Comparison of ENCODE assay signal across 8 mouse cellular contexts in genomic region chr17:4996814-4997549, GRCm38 (mm10). TPM values are rescaled to one million over a fixed set of nuclear protein-coding genes. Genes with fewer than 3 reads are reported as not detected.
DNase-seq lines count a peak whose midpoint lies in the region; ATAC-seq and TF ChIP-seq lines count a peak whose summit lies in the region.

No protein-coding gene starts in this region.

- no peaks in the 10 kb centered on the region for H3K9me3 ChIP-seq in CH12.LX (replicated peaks; ENCODE audit: low read length)
- H3K9me3 ChIP-seq in heart, postnatal 0 days (replicated peaks; ENCODE audit: control insufficient read depth, low read length): no peaks in the 10 kb centered on the region
- H3K9me3 ChIP-seq in limb, embryonic 13.5 days: no peaks in the 10 kb centered on the region
- H3K9me3 ChIP-seq in midbrain, embryonic 16.5 days (replicated peaks; ENCODE audit: control insufficient read depth, low read length, poor library complexity, severe bottlenecking): no peaks in the 10 kb centered on the region

- peaks cover 0 to 7% of the 10 kb centered on the region in 2 experiments for H3K36me3 ChIP-seq in CH12.LX (replicated peaks in 1 of 2; ENCODE audit: control insufficient read depth in 1 of 2, insufficient read depth in 1 of 2, low read length in 1 of 2)
- no peaks in the 10 kb centered on the region for H3K36me3 ChIP-seq in heart, postnatal 0 days (replicated peaks; ENCODE audit: control insufficient read depth, insufficient read depth, low read length)
- H3K36me3 ChIP-seq in limb, embryonic 13.5 days: no peaks in the 10 kb centered on the region
- no peaks in the 10 kb centered on the region for H3K36me3 ChIP-seq in midbrain, embryonic 16.5 days (ENCODE audit: control insufficient read depth, insufficient read depth, low read length)

- intact Hi-C loops in gastrocnemius, postnatal 36 days (cut with DNase I): no loop called here

- under 1% methylated on average over 20 of the region's 20 CpGs for WGBS in heart, postnatal 0 days
- WGBS in limb, embryonic 13.5 days: 0% methylated on average over 20 of the region's 20 CpGs
- under 1% methylated on average over 18 of the region's 20 CpGs for WGBS in midbrain, embryonic 16.5 days

- no peak for TF ChIP-seq RAD21 in CH12.LX (IDR thresholded peaks at IDR 0.05; ENCODE audit: low read depth, low read length)

- no peak for TF ChIP-seq CTCF in CH12.LX (conservative IDR thresholded peaks at IDR 0.05 in 1 of 2, IDR thresholded peaks at IDR 0.05 in 1 of 2; ENCODE audit: low read depth in 2 of 2, low read length in 2 of 2)
- TF ChIP-seq CTCF in heart, postnatal 0 days (IDR thresholded peaks at IDR 0.05; ENCODE audit: low read depth): no peak

- H3K4me2 ChIP-seq in CH12.LX (ENCODE audit: insufficient read depth, low read depth, poor library complexity, severe bottlenecking): peak overlapping the region; percentile 77
- peak overlapping the region; percentile 88 for H3K4me2 ChIP-seq in heart, postnatal 0 days (ENCODE audit: low read depth, low read length)
- H3K4me2 ChIP-seq in limb, embryonic 13.5 days (replicated peaks): peak overlapping the region; percentile 79
- H3K4me2 ChIP-seq in midbrain, embryonic 16.5 days (ENCODE audit: low read length): peak overlapping the region; percentile 81

- H3K9ac ChIP-seq in CH12.LX (ENCODE audit: insufficient read depth, low read depth): peak overlapping the region; percentile 99
- H3K9ac ChIP-seq in heart, postnatal 0 days (replicated peaks; ENCODE audit: low read depth, low read length): peak overlapping the region; percentile 99
- peak overlapping the region; percentile 100 for H3K9ac ChIP-seq in limb, embryonic 13.5 days
- H3K9ac ChIP-seq in midbrain, embryonic 16.5 days (ENCODE audit: low read depth, low read length): peak overlapping the region; percentile 100

- DNase-seq in gastrocnemius, adult 18-20 months (ENCODE audit: low spot score): peak; percentile 66
- DNase-seq in gastrocnemius, postnatal 36 days: no peak
- peak; percentile 71 for DNase-seq in CH12.LX (ENCODE audit: extremely low read depth)
- peak; percentile 78 for DNase-seq in embryo, embryonic 10 days (ENCODE audit: low spot score)
- peak; percentile 43 for DNase-seq in heart, postnatal 0 days (ENCODE audit: low spot score)

- H3K79me2 ChIP-seq in CH12.LX (replicated peaks; ENCODE audit: control insufficient read depth, extremely low read depth, insufficient read depth, poor library complexity, severe bottlenecking): peaks cover 24% of the 10 kb centered on the region

- ATAC-seq in heart, postnatal 0 days (ENCODE audit: insufficient read depth, low read depth): no peak
- ATAC-seq in limb, embryonic 13.5 days (ENCODE audit: low FRiP score, low read depth): no peak
- no peak for ATAC-seq in midbrain, embryonic 16.5 days
- ATAC-seq in activated CD4-positive, CD25-positive, alpha-beta regulatory T cell, adult 4 months: no peak

- TF ChIP-seq POLR2A in CH12.LX (IDR thresholded peaks at IDR 0.05; ENCODE audit: low read depth, low read length): no peak

- H3K4me3 ChIP-seq in CH12.LX (replicated peaks in 1 of 3; ENCODE audit: low read depth in 2 of 3, low read length in 2 of 3, poor library complexity in 1 of 3): peak overlapping the region; percentile 64 to 100 (median 81)
- peak overlapping the region; percentile 88 for H3K4me3 ChIP-seq in heart, postnatal 0 days (ENCODE audit: low read depth, low read length)
- H3K4me3 ChIP-seq in limb, embryonic 13.5 days: peak overlapping the region; percentile 92
- peak overlapping the region; percentile 94 for H3K4me3 ChIP-seq in midbrain, embryonic 16.5 days (ENCODE audit: low read depth, low read length)

- no peak for TF ChIP-seq EP300 in CH12.LX (IDR thresholded peaks at IDR 0.05; ENCODE audit: low read length)
- TF ChIP-seq EP300 in heart, postnatal 0 days (IDR thresholded peaks at IDR 0.05; ENCODE audit: low read depth): no peak

- in situ Hi-C loops in CH12.LX (cut with MboI; ENCODE audit: low pct_ligation_motif_present, low pct_unique_long_range_greater_than_20kb, low sequenced_read_pairs): no loop called here

- no peak overlapping the region for H3K27ac ChIP-seq in CH12.LX (ENCODE audit: insufficient read depth, low read depth)
- H3K27ac ChIP-seq in heart, postnatal 0 days (ENCODE audit: low read depth): peak overlapping the region; percentile 98
- peak overlapping the region; percentile 100 for H3K27ac ChIP-seq in limb, embryonic 13.5 days
- peak overlapping the region; percentile 100 for H3K27ac ChIP-seq in midbrain, embryonic 16.5 days (ENCODE audit: low read length)

- H3K27me3 ChIP-seq in CH12.LX (replicated peaks): no peaks in the 10 kb centered on the region
- no peaks in the 10 kb centered on the region for H3K27me3 ChIP-seq in heart, postnatal 0 days (ENCODE audit: control insufficient read depth, insufficient read depth, low read length)
- no peaks in the 10 kb centered on the region for H3K27me3 ChIP-seq in limb, embryonic 13.5 days
- H3K27me3 ChIP-seq in midbrain, embryonic 16.5 days (ENCODE audit: control insufficient read depth, insufficient read depth, low read depth, low read length): no peaks in the 10 kb centered on the region

- dilution Hi-C loops in CH12.LX (cut with MboI; ENCODE audit: extremely low pct_ligation_motif_present, extremely low pct_unique_long_range_greater_than_20kb, low sequenced_read_pairs): no loop called here

- peaks cover 3 to 32% of the 10 kb centered on the region in 2 experiments for H3K4me1 ChIP-seq in CH12.LX (ENCODE audit: control insufficient read depth in 1 of 2, insufficient read depth in 2 of 2)
- H3K4me1 ChIP-seq in heart, postnatal 0 days (ENCODE audit: control insufficient read depth, insufficient read depth): peaks cover 32% of the 10 kb centered on the region
- peaks cover 40% of the 10 kb centered on the region for H3K4me1 ChIP-seq in limb, embryonic 13.5 days
- H3K4me1 ChIP-seq in midbrain, embryonic 16.5 days (ENCODE audit: control insufficient read depth, insufficient read depth, low read length): peaks cover 37% of the 10 kb centered on the region

TF ChIP-seq in CH12.LX, 34 proteins besides CTCF, POLR2A, EP300 and RAD21:
- 0 out of 2 replicates have a peak, but pooled peaks have one; percentile 14 for TF ChIP-seq MAX (IDR thresholded peaks at IDR 0.05; ENCODE audit: low read length)
- no peak for TF ChIP-seq KAT2A (IDR thresholded peaks at IDR 0.05; ENCODE audit: insufficient replicate concordance, low read length)
- TF ChIP-seq TBP (conservative IDR thresholded peaks at IDR 0.05; ENCODE audit: low read depth, low read length): peak; percentile 59; the same call in 1 of the 2 replicates
- TF ChIP-seq SIN3A (IDR thresholded peaks at IDR 0.05; ENCODE audit: low read length): peak; percentile 69
- no peak for TF ChIP-seq ZMIZ1 (IDR thresholded peaks at IDR 0.05; ENCODE audit: low read depth, low read length)
- peak; percentile 76 for TF ChIP-seq ZNF384 (IDR thresholded peaks at IDR 0.05; ENCODE audit: low read depth, low read length)
- TF ChIP-seq ZKSCAN1 (IDR thresholded peaks at IDR 0.05; ENCODE audit: borderline replicate concordance, low read depth, low read length): no peak
- TF ChIP-seq NELFE (IDR thresholded peaks at IDR 0.05; ENCODE audit: low read depth, low read length): 0 out of 2 replicates have a peak, but pooled peaks have one; percentile 26

RNA-seq across cellular contexts. Expression of gene Arid1b, which starts 2.9 kb away (rescaled TPM):
- total RNA-seq in gastrocnemius, adult 18-20 months (2021): 10 to 100 TPM; 35.4 to 37.0 TPM
- 10 to 100 TPM; 28.6 to 31.6 TPM for total RNA-seq in gastrocnemius, postnatal 36 days (2021)
- 8.8 and 9.7 TPM in 2 replicates for total RNA-seq in CH12.LX (2012; rRNA removed)
- total RNA-seq in CH12.LX (2014; rRNA removed): 6.1 and 6.7 TPM in 2 replicates
- polyA plus RNA-seq in CH12.LX (2012; ENCODE audit: insufficient read length, low read depth): 11.3 and 12.4 TPM in 2 replicates
- 26.8 and 27.3 TPM in 2 replicates for total RNA-seq in heart, postnatal 0 days (2014; rRNA removed; ENCODE audit: low replicate concordance)
- 4.1 and 4.4 TPM in 2 replicates for polyA plus RNA-seq in heart, postnatal 0 days (2015; fragmentation: Nextera tagmentation; extraction: Ambion mirVana)
- 12.4 and 12.5 TPM in 2 replicates for polyA plus RNA-seq in limb, embryonic 13.5 days (2015; fragmentation: Nextera tagmentation; extraction: Ambion mirVana)
- 13.1 and 13.2 TPM in 2 replicates for polyA plus RNA-seq in midbrain, embryonic 16.5 days (2015; fragmentation: Nextera tagmentation; extraction: Ambion mirVana)
- 10 to 100 TPM in 1 of 2 experiments, 1 to 10 TPM in 1; 9.6 to 12.1 TPM for polyA plus RNA-seq in activated CD4-positive, CD25-positive, alpha-beta regulatory T cell, adult 4 months (2017; shearing (Covaris generic))

Comparison
In these comparisons a context has a peak if more than half of its experiments do, and no peak if none do; other contexts are left out.
1. DNase-seq: peak in gastrocnemius, adult 18-20 months (single experiment), CH12.LX (single experiment), embryo, embryonic 10 days (single experiment) and heart, postnatal 0 days (single experiment); none in gastrocnemius, postnatal 36 days (0 of 2).
2. Peak in every context shown above with its lines, with median percentiles within 50 percentile points of each other: H3K4me2 ChIP-seq, H3K4me3 ChIP-seq and H3K9ac ChIP-seq.